Mouse (Mus musculus): ENCODE measurements at regions not wholly inside any gene's neighbourhood (a gene's known extent, or its start where the extent isn't known, plus 50 kb on each side); places are given as distances from the start of the nearest gene placed in this dataset.

- 68% methylated on average over 4 of the region's 4 CpGs for whole genome bisulfite sequencing
- no peak overlapping the region for H3K4me2 ChIP-seq (replicated peaks)
- ATAC-seq (ENCODE audit: low FRiP score, low read depth), result no peak
- no peaks in the 10 kb centered on the region for H3K4me1 ChIP-seq
- H3K27ac ChIP-seq, result no peak overlapping the region
- H3K27me3 ChIP-seq, result no peaks in the 10 kb centered on the region
- H3K4me3 ChIP-seq, result no peak overlapping the region
- H3K36me3 ChIP-seq, result no peaks in the 10 kb centered on the region
- no peaks in the 10 kb centered on the region for H3K9me3 ChIP-seq
- no peak overlapping the region for H3K9ac ChIP-seq
Measured at GRCm38 (mm10) chr11:12180351-12180750, 141.9 kb upstream of the Grb10 start.

DNA sequence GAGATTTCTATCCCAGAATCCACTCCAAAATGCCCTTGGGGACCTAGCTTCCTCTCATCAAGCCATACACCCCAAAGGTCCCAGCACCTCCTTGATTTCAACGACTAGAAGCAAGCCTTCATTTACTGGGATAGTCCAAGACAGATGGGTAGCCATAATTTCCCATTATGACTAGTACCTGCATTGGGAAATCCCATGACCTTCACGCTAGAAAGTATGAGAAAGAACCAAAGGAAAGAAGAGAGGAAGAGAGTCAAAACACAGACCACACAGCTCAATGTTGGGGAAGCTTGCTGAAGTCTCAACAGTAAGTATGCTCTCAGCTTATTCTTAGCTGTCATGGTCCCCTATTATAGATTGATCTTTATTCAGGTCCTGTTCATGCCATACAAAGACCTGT, 133.9 kb upstream of the Grb10 start:
- 77% methylated on average over 2 of the region's 2 CpGs for WGBS
- ATAC-seq (ENCODE audit: low FRiP score, low read depth), result no peak
- H3K36me3 ChIP-seq, result no peaks in the 10 kb centered on the region
- no peak overlapping the region for H3K4me3 ChIP-seq
- no peaks in the 10 kb centered on the region for H3K9me3 ChIP-seq
- no peaks in the 10 kb centered on the region for H3K27me3 ChIP-seq
- no peak overlapping the region for H3K4me2 ChIP-seq (replicated peaks)
- 0 out of 2 replicates have a peak, but pooled peaks cover 4% of the 10 kb centered on the region for H3K4me1 ChIP-seq
- no peak overlapping the region for H3K27ac ChIP-seq
- H3K9ac ChIP-seq, result no peak overlapping the region

GRCm38 (mm10) chr11:12171312-12171711, 132.8 kb upstream of the Grb10 start:
- Histone ChIP-seq H3K36me3 (no peaks in the 10 kb centered on the region), H3K4me3 (no peak overlapping the region), H3K27ac (no peak overlapping the region), H3K9me3 (no peaks in the 10 kb centered on the region), H3K4me1 (0 out of 2 replicates have a peak, but pooled peaks cover 4% of the 10 kb centered on the region), H3K27me3 (no peaks in the 10 kb centered on the region), H3K9ac (no peak overlapping the region), H3K4me2 (replicated peaks) (no peak overlapping the region)
- WGBS, result 67% methylated on average over 4 of the region's 4 CpGs
- ATAC-seq (ENCODE audit: low FRiP score, low read depth), result peak; percentile 57; the same call in 1 of the 2 replicates

DNA sequence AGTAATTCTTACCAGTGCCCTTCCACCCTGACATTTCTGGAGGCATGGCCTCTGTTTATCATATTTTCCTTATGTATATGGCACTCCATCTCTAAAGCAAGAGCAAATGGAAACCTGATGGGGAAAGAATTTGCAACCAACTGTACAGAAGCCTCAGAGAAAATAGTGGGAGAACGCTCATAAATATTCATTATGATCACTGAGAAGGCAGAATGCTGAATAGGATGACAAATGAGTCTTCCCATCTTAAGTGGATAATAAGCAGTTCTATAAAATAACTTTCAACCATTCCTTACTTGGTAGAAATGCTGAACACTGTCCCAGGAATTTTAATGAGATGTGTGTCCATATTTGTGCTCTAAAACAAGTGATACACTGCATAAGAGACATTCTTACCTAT, 129.9 kb upstream of the Grb10 start:
- Histone ChIP-seq H3K9me3 (no peaks in the 10 kb centered on the region), H3K27ac (no peak overlapping the region), H3K4me1 (0 out of 2 replicates have a peak, but pooled peaks cover 4% of the 10 kb centered on the region), H3K27me3 (no peaks in the 10 kb centered on the region), H3K9ac (no peak overlapping the region), H3K4me2 (replicated peaks) (no peak overlapping the region), H3K4me3 (no peak overlapping the region), H3K36me3 (no peaks in the 10 kb centered on the region)
- WGBS, result 89% methylated on average over 1 of the region's 1 CpGs
- no peak for ATAC-seq (ENCODE audit: low FRiP score, low read depth)

Data from limb, embryonic 13.5 days (tissue).